Mouse (Mus musculus) ES-E14 (cell line): ENCODE results near the gene Phf21b.

Experiments
- CHD2 ChIP-seq: IDR thresholded peaks from 2 replicates; pipeline ENCODE4 v1.6.1; 2014; ENCODE audit warnings: mild to moderate bottlenecking, low read depth, low read length, inconsistent platforms
- HCFC1 ChIP-seq: IDR thresholded peaks from 2 replicates; pipeline ENCODE4 v1.6.1; 2012; ENCODE audit warnings: low read length, inconsistent platforms, borderline replicate concordance; ENCODE audit not compliant: insufficient read depth
- MAFK ChIP-seq: IDR thresholded peaks from 2 replicates; pipeline ENCODE4 v1.6.1; 2014; ENCODE audit warnings: mild to moderate bottlenecking, low read depth, low read length, inconsistent platforms; ENCODE audit not compliant: insufficient read depth
- ZC3H11A ChIP-seq: IDR thresholded peaks from 2 replicates; pipeline ENCODE4 v1.6.1; 2012; ENCODE audit warnings: low read depth, mild to moderate bottlenecking, inconsistent platforms, low read length, borderline replicate concordance
- ZNF384 ChIP-seq: IDR thresholded peaks from 2 replicates; pipeline ENCODE4 v1.6.1; 2012; ENCODE audit warnings: low read depth, low read length, inconsistent platforms

GRCm38 (mm10) chr15:84736994-84737346 is 118.9 kb downstream of the Phf21b start:
- no peak for TF ChIP-seq HCFC1
- no peak for TF ChIP-seq MAFK
- no peak for TF ChIP-seq CHD2
- no peak for TF ChIP-seq ZNF384
- no peak for TF ChIP-seq ZC3H11A
